Mouse (Mus musculus) testis, adult 2 months (tissue): Measurements from ENCODE around the gene Izumo4.

Experiments used
- CTCF ChIP-seq: fragments of 200-500 bp; IDR thresholded peaks from 2 replicates; pipeline ENCODE4 v1.5.1; 2012; ENCODE audit warnings: low read depth, mild to moderate bottlenecking, inconsistent platforms, low read length, moderate library complexity; ENCODE audit not compliant: control insufficient read depth, insufficient read depth, insufficient replicate concordance
- POLR2A ChIP-seq: fragments of 200-500 bp; IDR thresholded peaks from 2 replicates; pipeline ENCODE4 v1.6.1; 2012; ENCODE audit warnings: low read depth, mild to moderate bottlenecking, inconsistent platforms, low read length, moderate library complexity; ENCODE audit not compliant: control insufficient read depth

DNA sequence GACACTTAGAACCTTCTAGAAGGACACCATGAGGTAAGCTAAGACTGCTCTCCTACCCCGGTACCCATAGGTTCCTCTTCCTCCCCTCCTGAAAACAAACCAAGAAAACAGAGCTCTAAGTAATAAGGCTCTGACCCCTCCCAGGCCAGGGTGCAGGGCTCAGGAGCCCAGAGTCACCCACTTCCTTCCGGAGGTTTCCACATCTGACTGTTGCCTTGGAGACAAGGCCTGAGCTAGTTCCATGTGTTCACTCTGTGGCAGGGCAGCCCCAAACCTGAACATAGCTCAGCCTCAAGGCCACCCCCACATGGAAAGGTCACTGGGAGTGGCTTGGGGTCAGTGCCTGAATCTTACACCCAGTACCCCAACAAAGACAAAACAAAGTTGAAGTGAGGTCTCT lies 6.8 kb upstream of the Izumo4 start:
- TF ChIP-seq CTCF (no peak), POLR2A (no peak)
